Mouse (Mus musculus) liver, adult 2 months (tissue): ENCODE measurements at regions not wholly inside any gene's neighbourhood (a gene's known extent, or its start where the extent isn't known, plus 50 kb on each side); places are given as distances from the start of the nearest gene placed in this dataset.

Experiments
- DNase-seq: peaks from one replicate; pipeline ENCODE4 v3.0.0-alpha.2; 2011; ENCODE audit warnings: low read depth, low spot score; ENCODE audit errors: extremely low read depth
- H3K27ac ChIP-seq: fragments of 200-500 bp; replicated peaks from 2 replicates; pipeline ENCODE4 v1.5.1; 2012; ENCODE audit warnings: low read depth, mild to moderate bottlenecking, control low read depth, inconsistent platforms, low read length; ENCODE audit not compliant: insufficient read depth
- H3K27me3 ChIP-seq: fragments of 200-500 bp; 2 replicates; pipeline ENCODE4 v1.6.1; 2012; ENCODE audit warnings: mild to moderate bottlenecking, moderate library complexity, low read length, inconsistent platforms; ENCODE audit not compliant: control insufficient read depth, insufficient read depth
- H3K36me3 ChIP-seq: fragments of 200-500 bp; 2 replicates; pipeline ENCODE4 v1.6.1; 2012; ENCODE audit warnings: low read length, inconsistent platforms; ENCODE audit not compliant: control insufficient read depth, insufficient read depth
- H3K4me1 ChIP-seq: fragments of 200-500 bp; 2 replicates; pipeline ENCODE4 v1.6.1; 2011; ENCODE audit warnings: low read length; ENCODE audit not compliant: control insufficient read depth, insufficient read depth
- H3K4me3 ChIP-seq: fragments of 200-500 bp; 2 replicates; pipeline ENCODE4 v1.5.1; 2011; ENCODE audit warnings: low read depth, mild to moderate bottlenecking, control low read depth, low read length, moderate library complexity; ENCODE audit not compliant: insufficient read depth
- H3K79me2 ChIP-seq: fragments of 200-500 bp; 2 replicates; pipeline ENCODE4 v1.6.1; 2012; ENCODE audit warnings: inconsistent platforms, mild to moderate bottlenecking, low read length, moderate library complexity; ENCODE audit not compliant: control insufficient read depth, insufficient read depth
- H3K9ac ChIP-seq: fragments of 200-500 bp; 2 replicates; pipeline ENCODE4 v1.6.1; 2012; ENCODE audit warnings: low read depth, mild to moderate bottlenecking, control low read depth, inconsistent platforms, low read length
- CTCF ChIP-seq: fragments of 200-500 bp; IDR thresholded peaks from 2 replicates; pipeline ENCODE4 v1.5.1; 2011; ENCODE audit warnings: low read depth, low read length, control low read depth
- POLR2A ChIP-seq: fragments of 200-500 bp; IDR thresholded peaks from 2 replicates; pipeline ENCODE4 v1.6.1; 2011; ENCODE audit warnings: low read length, control low read depth; ENCODE audit not compliant: insufficient read depth; ENCODE audit errors: extremely low read depth
- WGBS: fragments of 180-500 bp; shearing (Covaris S2); methylation state at CpG from one replicate; pipeline ENCODE4 v1.1.7; 2018; 5-methylcytosine and 5-hydroxymethylcytosine counted together

DNA sequence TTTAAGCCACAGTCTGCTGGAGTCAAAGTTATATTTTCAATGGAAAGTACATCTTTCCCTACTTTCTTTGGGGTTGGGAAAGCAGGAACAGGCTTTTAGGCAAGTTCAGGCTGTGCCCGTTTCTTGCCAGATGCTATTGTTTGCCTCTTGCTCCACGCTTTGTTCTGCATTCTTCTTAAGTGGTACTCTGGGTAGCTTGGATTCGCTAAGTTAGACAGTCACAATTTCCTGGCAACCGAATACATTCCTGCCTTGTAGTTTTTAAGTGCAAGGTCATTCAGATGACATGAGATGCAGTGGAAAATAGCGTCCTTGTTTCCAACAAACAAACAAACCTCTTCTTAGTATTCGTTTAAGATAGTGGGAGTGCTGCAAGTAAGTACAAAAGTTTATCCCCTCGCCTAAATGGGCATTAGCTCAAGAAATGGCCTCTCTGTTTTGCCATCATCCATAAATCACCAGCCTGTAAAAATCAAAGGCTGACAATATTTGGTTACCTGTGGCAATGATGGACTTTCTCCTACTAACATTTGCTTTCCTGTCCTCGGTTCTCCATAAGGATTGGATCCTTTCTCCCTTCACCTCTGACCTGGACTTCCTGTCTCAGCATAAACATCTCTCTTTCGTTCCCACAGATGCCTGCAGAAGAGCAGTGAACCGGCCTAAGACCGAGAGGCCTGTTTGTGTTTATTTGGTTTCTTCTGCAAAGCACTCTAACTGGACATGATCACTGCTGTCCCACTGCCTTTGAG lies 485.3 kb downstream of the Slc4a3 start:
- Histone ChIP-seq H3K27me3 (no peaks in the 10 kb centered on the region), H3K4me3 (no peak overlapping the region), H3K79me2 (no peaks in the 10 kb centered on the region), H3K27ac (no peak overlapping the region), H3K4me1 (no peaks in the 10 kb centered on the region; the same call in 1 of the 2 replicates), H3K36me3 (no peaks in the 10 kb centered on the region), H3K9ac (no peak overlapping the region)
- WGBS: 21% methylated on average over 11 of the region's 11 CpGs
- TF ChIP-seq POLR2A (no peak), CTCF (no peak)
- peak; percentile 31 for DNase-seq

DNA sequence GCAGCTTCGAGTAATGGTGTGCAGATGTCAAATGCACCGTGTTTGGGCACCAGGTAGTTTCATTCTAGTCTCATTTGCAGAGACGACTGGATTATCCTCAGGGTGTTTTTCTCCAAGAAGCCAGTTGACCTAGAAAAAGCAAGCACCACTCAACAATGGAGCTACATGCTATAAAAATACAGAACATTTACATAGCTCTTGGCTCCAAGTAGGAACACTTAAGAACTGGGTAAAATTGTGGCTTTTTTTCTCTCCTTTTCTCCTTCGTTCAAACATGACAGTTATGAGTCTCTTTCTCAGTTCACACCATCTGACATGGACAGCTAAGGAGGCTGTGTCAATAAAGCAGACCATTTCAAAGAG lies 485.8 kb downstream of the Slc4a3 start:
- WGBS: 34% methylated on average over 4 of the region's 4 CpGs

DNA sequence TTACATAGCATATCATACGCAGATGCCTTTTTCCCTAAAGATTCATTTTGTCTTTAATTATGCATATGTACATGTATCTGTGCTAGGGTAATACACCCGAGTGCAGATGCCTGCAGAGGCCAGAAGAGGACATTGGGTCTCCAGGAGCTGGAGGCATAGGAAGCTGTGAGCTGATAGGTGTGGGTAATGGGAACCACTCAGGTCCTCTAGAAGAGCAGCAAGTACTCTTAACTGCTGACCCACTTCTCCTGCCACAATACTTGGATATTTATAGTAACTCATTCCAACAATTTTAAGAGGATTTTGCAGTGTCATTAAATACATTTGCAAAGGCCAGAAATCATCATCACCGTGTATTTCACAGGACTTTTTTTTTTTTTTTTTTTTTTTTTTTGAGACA lies 486.6 kb downstream of the Slc4a3 start:
- Histone ChIP-seq H3K9ac (no peak overlapping the region), H3K27me3 (no peaks in the 10 kb centered on the region), H3K79me2 (no peaks in the 10 kb centered on the region), H3K36me3 (no peaks in the 10 kb centered on the region), H3K4me3 (no peak overlapping the region), H3K4me1 (no peaks in the 10 kb centered on the region; the same call in 1 of the 2 replicates), H3K27ac (no peak overlapping the region)
- DNase-seq: no peak
- TF ChIP-seq POLR2A (no peak), CTCF (no peak)
- WGBS: 89% methylated on average over 3 of the region's 3 CpGs

More for the DNA sequence above, 485.8 kb downstream of the Slc4a3 start:
- no peaks in the 10 kb centered on the region for H3K36me3 ChIP-seq
- no peak overlapping the region for H3K9ac ChIP-seq
- H3K4me1 ChIP-seq: no peaks in the 10 kb centered on the region; the same call in 1 of the 2 replicates
- no peak overlapping the region for H3K27ac ChIP-seq
- DNase-seq: no peak
- TF ChIP-seq POLR2A: no peak
- no peak for TF ChIP-seq CTCF
- H3K27me3 ChIP-seq: no peaks in the 10 kb centered on the region
- H3K4me3 ChIP-seq: no peak overlapping the region
- no peaks in the 10 kb centered on the region for H3K79me2 ChIP-seq

DNA sequence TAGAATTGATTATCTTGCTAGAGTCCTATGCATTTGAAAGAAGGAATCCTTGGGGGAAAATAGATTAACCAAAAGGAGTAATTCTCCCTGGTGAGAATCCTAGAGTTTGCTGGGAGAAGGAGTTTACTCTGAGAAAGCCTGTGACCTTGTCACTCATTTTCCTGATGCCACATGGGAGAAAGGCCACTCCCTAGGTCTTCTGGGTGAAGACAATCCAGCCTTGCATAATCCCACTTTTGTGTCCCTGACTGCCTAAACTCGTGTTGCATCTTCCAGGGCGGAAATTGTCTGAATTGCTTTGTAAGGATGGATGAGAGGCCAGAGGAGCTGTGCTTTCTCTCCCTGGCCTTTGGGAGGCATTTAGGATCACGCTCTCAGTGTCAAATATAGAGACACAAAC lies 490.2 kb downstream of the Slc4a3 start:
- H3K27me3 ChIP-seq: no peaks in the 10 kb centered on the region
- no peak overlapping the region for H3K27ac ChIP-seq
- no peaks in the 10 kb centered on the region for H3K36me3 ChIP-seq
- DNase-seq: peak; percentile 8
- no peaks in the 10 kb centered on the region for H3K79me2 ChIP-seq
- no peaks in the 10 kb centered on the region for H3K4me1 ChIP-seq
- no peak overlapping the region for H3K9ac ChIP-seq
- no peak overlapping the region for H3K4me3 ChIP-seq
- 69% methylated on average over 3 of the region's 3 CpGs for WGBS
- TF ChIP-seq POLR2A (no peak), CTCF (no peak)

DNA sequence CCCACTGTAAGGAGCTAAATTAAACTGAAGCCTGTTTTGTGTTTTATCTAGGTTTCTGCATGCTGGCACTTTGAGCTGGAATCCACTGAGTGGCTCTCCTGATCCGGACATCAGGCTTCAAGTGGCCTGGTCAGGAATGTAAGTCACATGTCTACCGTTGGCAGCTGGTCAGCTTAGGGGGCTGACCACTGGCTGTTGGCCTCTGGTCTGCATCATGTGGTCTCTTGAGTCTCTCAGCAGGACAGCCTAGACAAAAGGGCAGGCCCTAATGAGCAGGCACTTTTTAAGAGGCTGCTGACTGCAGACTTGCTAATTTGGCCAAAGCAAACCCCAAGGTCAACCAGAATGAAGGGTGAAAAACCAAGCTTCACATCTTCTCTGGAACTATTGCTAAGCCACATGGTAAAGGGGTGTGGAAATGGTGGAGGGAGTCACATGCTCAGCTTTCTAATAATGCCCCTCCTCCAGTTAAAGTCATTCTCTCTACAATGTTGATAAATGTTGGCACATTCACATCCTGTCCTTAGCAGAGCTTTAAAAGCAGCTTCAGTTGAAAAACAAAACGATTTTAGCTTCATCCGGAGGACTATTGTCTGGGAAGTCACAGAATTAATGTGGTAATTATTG lies 493.1 kb downstream of the Slc4a3 start:
- TF ChIP-seq CTCF: no peak
- no peak for TF ChIP-seq POLR2A
- Histone ChIP-seq H3K4me1 (no peaks in the 10 kb centered on the region), H3K27ac (no peak overlapping the region), H3K4me3 (no peak overlapping the region), H3K27me3 (no peaks in the 10 kb centered on the region; the same call in 1 of the 2 replicates), H3K79me2 (no peaks in the 10 kb centered on the region), H3K9ac (no peak overlapping the region), H3K36me3 (no peaks in the 10 kb centered on the region)
- DNase-seq: peak; percentile 59
- 57% methylated on average over 4 of the region's 4 CpGs for WGBS

DNA sequence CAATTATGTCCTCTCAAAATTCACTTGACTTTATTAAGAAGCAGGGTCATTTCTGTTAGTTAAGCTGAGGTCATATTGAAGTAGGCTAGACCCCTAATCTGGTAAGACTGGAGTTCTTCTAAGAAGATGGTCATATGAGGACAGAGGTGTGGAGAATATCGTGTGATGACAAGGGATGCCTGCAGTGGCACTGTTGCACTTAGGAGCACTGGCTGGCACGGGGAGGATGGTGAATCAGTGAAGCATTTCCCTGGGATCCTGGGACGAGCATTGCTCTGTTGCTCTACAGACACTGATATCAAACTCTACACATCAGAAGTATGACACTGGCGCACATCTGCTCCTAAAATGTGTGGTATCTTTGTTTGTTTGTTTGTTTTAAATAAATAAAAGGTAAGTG lies 493.6 kb downstream of the Slc4a3 start:
- Histone ChIP-seq H3K27ac (no peak overlapping the region), H3K79me2 (no peaks in the 10 kb centered on the region), H3K9ac (no peak overlapping the region), H3K4me1 (no peaks in the 10 kb centered on the region), H3K36me3 (no peaks in the 10 kb centered on the region), H3K27me3 (no peaks in the 10 kb centered on the region; the same call in 1 of the 2 replicates), H3K4me3 (no peak overlapping the region)
- TF ChIP-seq CTCF (0 out of 2 replicates have a peak, but pooled peaks have one; percentile 6), POLR2A (no peak)
- no peak for DNase-seq
- WGBS: 75% methylated on average over 4 of the region's 4 CpGs
